Comparison of ENCODE assay signal across 9 mouse cellular contexts in genomic region chr19:32376886-32377535, GRCm38 (mm10). TPM values are rescaled to one million over a fixed set of nuclear protein-coding genes. Genes with fewer than 3 reads are reported as not detected.
DNase-seq lines count a peak whose midpoint lies in the region; ATAC-seq lines count a peak whose summit lies in the region.
"Had no signal": no experiment of that assay in that cellular context is flagged by ENCODE, and none has a peak within 500 bp of the region (broad histone marks: within the 10 kb centered on the region; RNA-seq: fewer than 3 reads in every experiment).

No protein-coding gene starts in this region.

- no peak overlapping the region for H3K4me2 ChIP-seq in forebrain, embryonic 14.5 days (ENCODE audit: low read length)
- H3K4me2 ChIP-seq: limb, embryonic 13.5 days had no signal

- DNase-seq in cerebellum, adult 18-20 months: peak; percentile 40 to 45
- DNase-seq in cerebellum, adult 8-10 months: no peak
- peak; percentile 42 to 50 for DNase-seq in B cell, adult 2 months
- DNase-seq in gastrocnemius, adult 8-10 months (ENCODE audit: low spot score in 2 of 2): peak; percentile 40 to 66
- DNase-seq in kidney, postnatal 10 days: peak; percentile 53
- no peak for DNase-seq in T-cell, adult 2 months (ENCODE audit: low spot score)
- DNase-seq in forebrain, embryonic 14.5 days (ENCODE audit: low spot score): no peak
- no peak for DNase-seq in layer of hippocampus, adult 18-20 months (ENCODE audit: low spot score in 2 of 2)

- H3K27ac ChIP-seq in forebrain, embryonic 14.5 days (ENCODE audit: low read depth, low read length): no peak overlapping the region
- H3K27ac ChIP-seq: limb, embryonic 13.5 days had no signal

- no peak overlapping the region for H3K9ac ChIP-seq in forebrain, embryonic 14.5 days (ENCODE audit: low read length)
- H3K9ac ChIP-seq: limb, embryonic 13.5 days had no signal

- no peaks in the 10 kb centered on the region for H3K36me3 ChIP-seq in forebrain, embryonic 14.5 days (ENCODE audit: control insufficient read depth, insufficient read depth, low read length)

- no peak for ATAC-seq in forebrain, embryonic 14.5 days

- no peaks in the 10 kb centered on the region for H3K4me1 ChIP-seq in forebrain, embryonic 14.5 days (ENCODE audit: control insufficient read depth, insufficient read depth, low read length)

- 73% methylated on average over 7 of the region's 7 CpGs for WGBS in forebrain, embryonic 14.5 days

- no peaks in the 10 kb centered on the region for H3K9me3 ChIP-seq in forebrain, embryonic 14.5 days (replicated peaks; ENCODE audit: control insufficient read depth, low read length)
- H3K9me3 ChIP-seq: limb, embryonic 13.5 days had no signal

- no peak overlapping the region for H3K4me3 ChIP-seq in forebrain, embryonic 14.5 days (ENCODE audit: low read depth, low read length)
- H3K4me3 ChIP-seq: limb, embryonic 13.5 days had no signal

- no peaks in the 10 kb centered on the region for H3K27me3 ChIP-seq in forebrain, embryonic 14.5 days (replicated peaks; ENCODE audit: control insufficient read depth, insufficient read depth, low read length)
- H3K27me3 ChIP-seq: limb, embryonic 13.5 days had no signal

RNA-seq across cellular contexts. Expression of gene Sgms1, which starts 12.5 kb away (rescaled TPM):
- 10 to 100 TPM; 57.6 to 68.1 (median 61.3) TPM for total RNA-seq in gastrocnemius, adult 8-10 months (2022)
- 5.9 and 10.1 TPM in 2 replicates for polyA plus RNA-seq in forebrain, embryonic 14.5 days (2014; fragmentation: Nextera tagmentation; extraction: Ambion mirVana)
- 10 to 100 TPM; 47.5 to 59.8 TPM for total RNA-seq in layer of hippocampus, adult 18-20 months (2021)

Comparison
In these comparisons a context has a peak if more than half of its experiments do, and no peak if none do; other contexts are left out.
1. DNase-seq: peak in cerebellum, adult 18-20 months (2 of 2), B cell, adult 2 months (2 of 2), gastrocnemius, adult 8-10 months (2 of 2) and kidney, postnatal 10 days (single experiment); none in cerebellum, adult 8-10 months (single experiment), T-cell, adult 2 months (single experiment), forebrain, embryonic 14.5 days (single experiment) and layer of hippocampus, adult 18-20 months (0 of 2).